Mouse (Mus musculus): ENCODE measurements around the gene Magix. TPM values are rescaled to one million over a fixed set of nuclear protein-coding genes. Genes with fewer than 3 reads are reported as not detected.

Gene Magix
- polyA plus RNA-seq, 2 experiments: 0.55 to 0.87 TPM

DNA sequence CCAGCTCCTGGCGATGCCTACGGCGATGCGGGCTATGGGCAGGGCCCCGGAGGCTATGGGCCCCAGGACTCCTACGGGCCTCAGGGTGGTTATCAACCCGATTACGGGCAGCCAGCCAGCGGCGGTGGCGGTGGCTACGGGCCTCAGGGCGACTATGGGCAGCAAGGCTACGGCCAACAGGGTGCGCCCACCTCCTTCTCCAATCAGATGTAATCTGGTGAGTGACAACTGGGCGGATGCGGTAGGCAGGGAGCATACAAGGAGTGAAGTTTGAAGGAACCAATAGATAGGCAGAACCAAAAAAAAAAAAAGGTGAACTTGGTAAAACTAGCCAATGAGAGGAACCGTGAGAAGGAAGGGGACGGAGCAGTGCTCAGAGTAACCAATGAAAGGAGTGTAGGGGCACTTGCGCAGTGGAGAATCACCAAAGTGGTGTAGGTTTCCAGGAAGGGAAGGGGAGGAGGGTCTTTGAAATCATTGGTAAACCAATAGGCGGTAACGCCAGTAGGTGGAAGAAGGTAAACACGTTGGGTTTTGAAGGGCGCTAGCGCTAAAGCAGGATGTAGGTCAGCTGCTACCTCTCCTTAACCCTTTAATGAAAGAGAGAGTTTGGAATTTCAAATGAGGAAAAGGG lies 32.3 kb downstream of the Magix start:
- ATAC-seq (ENCODE audit: low FRiP score, low read depth) (peak; percentile 98), DNase-seq (ENCODE audit: low spot score) (peak; percentile 94)
- Histone ChIP-seq H3K27ac (replicated peaks; ENCODE audit: low read depth, low read length) (peak overlapping the region; percentile 58; the same call in 1 of the 2 replicates), H3K4me1 (ENCODE audit: control insufficient read depth, insufficient read depth, low read length) (no peaks in the 10 kb centered on the region), H3K9me3 (ENCODE audit: control insufficient read depth, low read length) (no peaks in the 10 kb centered on the region), H3K27me3 (ENCODE audit: control insufficient read depth, insufficient read depth, low read length) (no peaks in the 10 kb centered on the region), H3K36me3 (ENCODE audit: control insufficient read depth, insufficient read depth, low read length) (no peaks in the 10 kb centered on the region), H3K4me2 (replicated peaks; ENCODE audit: low read depth, low read length, severe bottlenecking) (peak overlapping the region; percentile 54), H3K4me3 (replicated peaks; ENCODE audit: low read length) (peak overlapping the region; percentile 50), H3K9ac (ENCODE audit: low read depth, low read length, severe bottlenecking) (peak overlapping the region; percentile 61)
- WGBS: 14% methylated on average over 25 of the region's 25 CpGs
- 0 out of 2 replicates have a peak, but pooled peaks have one; percentile 33 for TF ChIP-seq POLR2A (IDR thresholded peaks at IDR 0.05; ENCODE audit: borderline replicate concordance, extremely low read depth, insufficient read depth, insufficient read length)

DNA sequence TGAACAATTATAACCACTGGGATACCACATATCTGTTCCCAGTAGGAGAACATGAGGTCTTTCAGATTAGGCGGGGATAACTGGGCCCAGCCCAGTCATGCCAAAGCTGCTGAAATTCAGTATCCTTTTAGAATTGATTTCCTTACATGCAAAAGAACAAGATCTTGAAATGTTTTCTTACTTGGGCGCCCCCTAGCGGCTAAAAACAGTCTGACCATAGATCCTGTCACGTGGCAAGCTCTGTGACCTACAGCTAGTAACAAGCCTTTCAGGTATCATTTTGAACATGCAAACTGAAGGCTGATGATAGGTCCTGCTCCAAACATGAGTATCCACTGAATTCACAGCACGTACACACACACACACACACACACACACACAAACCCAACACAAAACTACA lies 35.7 kb downstream of the Magix start:
- ATAC-seq (ENCODE audit: low FRiP score, low read depth) (no peak), DNase-seq (ENCODE audit: low spot score) (peak; percentile 66)
- H3K27me3 ChIP-seq (ENCODE audit: control insufficient read depth, insufficient read depth, low read length): no peaks in the 10 kb centered on the region; the same call in 1 of the 2 replicates
- H3K4me1 ChIP-seq (ENCODE audit: control insufficient read depth, insufficient read depth, low read length): no peaks in the 10 kb centered on the region
- no peak overlapping the region for H3K9ac ChIP-seq (ENCODE audit: low read depth, low read length, severe bottlenecking)
- no peak for TF ChIP-seq POLR2A (IDR thresholded peaks at IDR 0.05; ENCODE audit: borderline replicate concordance, extremely low read depth, insufficient read depth, insufficient read length)
- H3K4me2 ChIP-seq (replicated peaks; ENCODE audit: low read depth, low read length, severe bottlenecking): no peak overlapping the region
- WGBS: 17% methylated on average over 5 of the region's 5 CpGs
- H3K27ac ChIP-seq (replicated peaks; ENCODE audit: low read depth, low read length): no peak overlapping the region
- H3K36me3 ChIP-seq (ENCODE audit: control insufficient read depth, insufficient read depth, low read length): no peaks in the 10 kb centered on the region
- H3K9me3 ChIP-seq (ENCODE audit: control insufficient read depth, low read length): no peaks in the 10 kb centered on the region
- no peak overlapping the region for H3K4me3 ChIP-seq (replicated peaks; ENCODE audit: low read length)

DNA sequence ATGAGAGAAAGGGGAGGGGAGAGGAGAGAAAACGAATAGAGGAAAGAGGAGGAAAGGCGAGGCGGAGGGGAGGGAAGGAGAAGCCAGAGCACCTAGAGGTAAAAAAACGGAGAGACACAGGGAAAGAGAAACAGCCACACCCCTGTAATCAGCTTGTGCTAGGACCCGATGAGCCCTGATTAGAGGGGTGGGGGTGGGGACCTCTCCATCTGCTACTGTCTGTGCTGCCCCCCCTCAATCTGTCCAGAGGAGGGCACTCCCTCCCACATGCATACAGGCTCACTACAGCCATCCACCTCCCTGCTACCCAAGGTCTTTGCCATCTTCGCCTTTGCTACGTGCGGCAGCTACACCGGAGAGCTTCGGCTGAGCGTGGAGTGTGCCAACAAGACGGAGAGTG lies 40.3 kb downstream of the Magix start:
- H3K9me3 ChIP-seq (ENCODE audit: control insufficient read depth, low read length): no peaks in the 10 kb centered on the region
- H3K4me2 ChIP-seq (replicated peaks; ENCODE audit: low read depth, low read length, severe bottlenecking): no peak overlapping the region
- WGBS: 28% methylated on average over 10 of the region's 12 CpGs
- H3K4me1 ChIP-seq (ENCODE audit: control insufficient read depth, insufficient read depth, low read length): no peaks in the 10 kb centered on the region
- ATAC-seq (ENCODE audit: low FRiP score, low read depth) (no peak), DNase-seq (ENCODE audit: low spot score) (no peak)
- no peak overlapping the region for H3K27ac ChIP-seq (replicated peaks; ENCODE audit: low read depth, low read length)
- TF ChIP-seq POLR2A (IDR thresholded peaks at IDR 0.05; ENCODE audit: borderline replicate concordance, extremely low read depth, insufficient read depth, insufficient read length): no peak
- H3K4me3 ChIP-seq (replicated peaks; ENCODE audit: low read length): no peak overlapping the region
- H3K36me3 ChIP-seq (ENCODE audit: control insufficient read depth, insufficient read depth, low read length): no peaks in the 10 kb centered on the region
- no peaks in the 10 kb centered on the region; the same call in 1 of the 2 replicates for H3K27me3 ChIP-seq (ENCODE audit: control insufficient read depth, insufficient read depth, low read length)
- no peak overlapping the region for H3K9ac ChIP-seq (ENCODE audit: low read depth, low read length, severe bottlenecking)

DNA sequence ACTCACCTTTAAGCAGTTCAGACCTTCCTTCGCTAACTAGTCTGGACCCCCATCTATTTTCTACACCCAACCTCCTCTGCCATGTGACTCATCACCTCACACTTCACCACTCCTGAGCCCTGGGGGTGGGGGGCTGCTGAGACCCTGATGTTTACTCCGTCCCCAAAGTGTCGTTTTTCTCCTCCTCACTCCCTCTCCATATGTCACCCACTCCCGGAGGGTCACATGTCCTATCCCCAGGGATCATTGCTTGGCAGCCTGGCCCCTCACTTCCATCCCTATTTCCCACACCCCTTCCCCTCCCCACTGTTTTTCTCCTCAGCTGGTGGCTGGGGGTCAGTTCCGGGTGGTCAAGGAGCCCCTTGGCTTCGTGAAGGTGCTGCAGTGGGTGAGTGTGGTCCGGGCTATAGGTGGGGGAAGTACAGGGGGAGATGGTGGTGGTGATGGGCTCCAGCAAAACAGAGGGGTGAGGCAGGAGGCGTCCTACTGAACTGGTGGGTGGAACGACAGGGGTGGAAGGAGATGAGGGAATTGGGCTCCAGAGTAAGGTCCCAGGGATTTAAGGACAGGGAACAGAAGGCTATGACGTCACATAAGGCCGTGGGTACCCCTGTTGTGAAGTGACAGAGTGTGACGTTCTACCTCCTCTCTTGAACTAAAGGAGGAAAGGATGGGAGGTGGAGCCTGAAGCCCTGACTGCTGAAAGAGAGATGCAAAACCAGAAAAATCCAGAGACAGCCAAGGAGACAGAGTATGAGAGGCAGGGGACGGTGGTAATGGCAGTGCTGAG lies 41.3 kb downstream of the Magix start:
- H3K4me2 ChIP-seq (replicated peaks; ENCODE audit: low read depth, low read length, severe bottlenecking): no peak overlapping the region
- 23% methylated on average over 13 of the region's 13 CpGs for WGBS
- no peak overlapping the region for H3K27ac ChIP-seq (replicated peaks; ENCODE audit: low read depth, low read length)
- no peaks in the 10 kb centered on the region for H3K36me3 ChIP-seq (ENCODE audit: control insufficient read depth, insufficient read depth, low read length)
- DNase-seq (ENCODE audit: low spot score) (no peak), ATAC-seq (ENCODE audit: low FRiP score, low read depth) (no peak)
- H3K4me1 ChIP-seq (ENCODE audit: control insufficient read depth, insufficient read depth, low read length): no peaks in the 10 kb centered on the region
- TF ChIP-seq POLR2A (IDR thresholded peaks at IDR 0.05; ENCODE audit: borderline replicate concordance, extremely low read depth, insufficient read depth, insufficient read length): no peak
- H3K27me3 ChIP-seq (ENCODE audit: control insufficient read depth, insufficient read depth, low read length): no peaks in the 10 kb centered on the region; the same call in 1 of the 2 replicates
- no peak overlapping the region for H3K4me3 ChIP-seq (replicated peaks; ENCODE audit: low read length)
- no peaks in the 10 kb centered on the region for H3K9me3 ChIP-seq (ENCODE audit: control insufficient read depth, low read length)
- H3K9ac ChIP-seq (ENCODE audit: low read depth, low read length, severe bottlenecking): no peak overlapping the region

DNA sequence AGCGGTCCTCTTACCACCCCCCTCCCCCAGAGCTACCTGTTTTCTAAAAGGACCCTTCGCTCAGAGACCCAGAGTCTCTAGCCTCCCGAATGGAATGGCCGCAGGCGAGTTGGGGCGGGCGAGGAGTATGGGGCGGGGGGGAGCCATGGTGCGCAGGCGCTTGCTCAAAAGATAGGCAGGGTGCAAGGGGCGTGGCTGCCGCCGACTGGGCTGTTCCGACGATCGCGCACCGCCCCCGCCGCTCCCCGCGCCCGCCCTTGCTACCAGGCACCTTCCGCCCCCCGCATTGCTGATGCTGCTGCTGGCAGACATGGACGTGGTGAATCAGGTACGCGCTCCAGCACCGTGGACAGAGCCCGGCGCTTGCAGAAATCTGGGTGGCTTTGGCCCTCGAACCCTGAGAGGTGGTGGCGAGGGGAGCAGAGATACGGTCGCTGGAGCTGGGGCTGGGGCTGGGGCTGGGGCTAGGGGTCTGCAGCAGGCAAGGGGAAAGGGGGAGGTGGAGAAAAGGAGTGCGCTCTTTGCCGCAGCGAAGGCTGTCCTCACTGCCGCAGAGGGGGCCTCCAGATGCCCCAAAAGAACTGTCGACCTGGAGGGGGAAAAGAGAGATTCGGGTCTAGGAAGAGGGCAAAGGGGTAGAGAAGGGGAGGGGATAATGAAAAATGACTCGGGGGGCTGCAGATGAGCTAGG lies 42.5 kb downstream of the Magix start, which contains the start of gene Syp:
Gene Syp, plus strand, starts transcription at position 71 of the 691 bp plus-strand sequence.
- Histone ChIP-seq H3K9me3 (ENCODE audit: control insufficient read depth, low read length) (no peaks in the 10 kb centered on the region), H3K27ac (replicated peaks; ENCODE audit: low read depth, low read length) (no peak within 1 kb of the TSS), H3K27me3 (ENCODE audit: control insufficient read depth, insufficient read depth, low read length) (no peaks in the 10 kb centered on the region; the same call in 1 of the 2 replicates), H3K9ac (ENCODE audit: low read depth, low read length, severe bottlenecking) (no peak within 1 kb of the TSS), H3K4me1 (ENCODE audit: control insufficient read depth, insufficient read depth, low read length) (no peaks in the 10 kb centered on the region), H3K4me3 (replicated peaks; ENCODE audit: low read length) (peak within 1 kb of the TSS; percentile 20), H3K4me2 (replicated peaks; ENCODE audit: low read depth, low read length, severe bottlenecking) (peak within 1 kb of the TSS; percentile 42), H3K36me3 (ENCODE audit: control insufficient read depth, insufficient read depth, low read length) (no peaks in the 10 kb centered on the region)
- no peak for TF ChIP-seq POLR2A (IDR thresholded peaks at IDR 0.05; ENCODE audit: borderline replicate concordance, extremely low read depth, insufficient read depth, insufficient read length)
- ATAC-seq (ENCODE audit: low FRiP score, low read depth) (peak; percentile 83), DNase-seq (ENCODE audit: low spot score) (peak; percentile 69)
- 24% methylated on average over 33 of the region's 42 CpGs for WGBS
